ENCODE assay signal across 9 mouse cellular contexts in genomic region chr1:184827175-184827701, GRCm38 (mm10). TPM values are rescaled to one million over a fixed set of nuclear protein-coding genes. Genes with fewer than 3 reads are reported as not detected.
DNase-seq lines count a peak whose midpoint lies in the region; ATAC-seq lines count a peak whose summit lies in the region.
"Had no signal": no experiment of that assay in that cellular context is flagged by ENCODE, and none has a peak within 500 bp of the region (broad histone marks: within the 10 kb centered on the region; RNA-seq: fewer than 3 reads in every experiment).

No protein-coding gene starts in this region.

- H3K27me3 ChIP-seq in heart, embryonic 12.5 days (replicated peaks): no peaks in the 10 kb centered on the region
- H3K27me3 ChIP-seq in forebrain, embryonic 13.5 days: no peaks in the 10 kb centered on the region
- no peaks in the 10 kb centered on the region for H3K27me3 ChIP-seq in kidney, embryonic 14.5 days (ENCODE audit: control insufficient read depth, insufficient read depth, low read length)
- no peaks in the 10 kb centered on the region for H3K27me3 ChIP-seq in midbrain, embryonic 16.5 days (ENCODE audit: control insufficient read depth, insufficient read depth, low read depth, low read length)

- H3K4me3 ChIP-seq in heart, embryonic 12.5 days: peak overlapping the region; percentile 34
- H3K4me3 ChIP-seq in forebrain, embryonic 13.5 days: peak overlapping the region; percentile 9; the same call in 1 of the 2 replicates
- no peak overlapping the region for H3K4me3 ChIP-seq in kidney, embryonic 14.5 days (ENCODE audit: low read length)
- H3K4me3 ChIP-seq in midbrain, embryonic 16.5 days (ENCODE audit: low read depth, low read length): peak overlapping the region; percentile 22

- no peak for ATAC-seq in heart, embryonic 12.5 days (ENCODE audit: insufficient number of reproducible peaks, low FRiP score)
- no peak for ATAC-seq in forebrain, embryonic 13.5 days
- ATAC-seq in kidney, embryonic 14.5 days (ENCODE audit: low FRiP score, low TSS enrichment): no peak
- ATAC-seq in midbrain, embryonic 16.5 days: no peak

- 29% methylated on average over 23 of the region's 23 CpGs for WGBS in heart, embryonic 12.5 days
- 29% methylated on average over 23 of the region's 23 CpGs for WGBS in forebrain, embryonic 13.5 days
- 29% methylated on average over 23 of the region's 23 CpGs for WGBS in kidney, embryonic 14.5 days
- WGBS in midbrain, embryonic 16.5 days: 23% methylated on average over 23 of the region's 23 CpGs

- peaks cover 30% of the 10 kb centered on the region for H3K36me3 ChIP-seq in heart, embryonic 12.5 days
- H3K36me3 ChIP-seq in forebrain, embryonic 13.5 days (ENCODE audit: poor library complexity, severe bottlenecking): peaks cover 26% of the 10 kb centered on the region
- peaks cover 14% of the 10 kb centered on the region; the same call in 1 of the 2 replicates for H3K36me3 ChIP-seq in kidney, embryonic 14.5 days (ENCODE audit: control insufficient read depth, insufficient read depth, low read length)
- peaks cover 9% of the 10 kb centered on the region for H3K36me3 ChIP-seq in midbrain, embryonic 16.5 days (ENCODE audit: control insufficient read depth, insufficient read depth, low read length)

- H3K9ac ChIP-seq in heart, embryonic 12.5 days: peak overlapping the region; percentile 45; the same call in 1 of the 2 replicates
- H3K9ac ChIP-seq in forebrain, embryonic 13.5 days: no peak overlapping the region
- H3K9ac ChIP-seq in kidney, embryonic 14.5 days (ENCODE audit: low read depth, low read length): 0 out of 2 replicates have a peak overlapping the region, but pooled peaks have one; percentile 23
- H3K9ac ChIP-seq in midbrain, embryonic 16.5 days (ENCODE audit: low read depth, low read length): peak overlapping the region; percentile 47; the same call in 1 of the 2 replicates

- DNase-seq in heart, adult 8-10 months (ENCODE audit: low spot score): no peak
- no peak for DNase-seq in thymus, postnatal 4 days
- DNase-seq in frontal cortex, postnatal 25 days (ENCODE audit: low spot score in 2 of 2): no peak
- DNase-seq in layer of hippocampus, adult 9-11 months: no peak

- H3K27ac ChIP-seq in heart, embryonic 12.5 days (ENCODE audit: poor library complexity, severe bottlenecking): no peak overlapping the region
- H3K27ac ChIP-seq in forebrain, embryonic 13.5 days: no peak overlapping the region
- H3K27ac ChIP-seq in kidney, embryonic 14.5 days (ENCODE audit: low read depth, low read length): no peak overlapping the region
- no peak overlapping the region for H3K27ac ChIP-seq in midbrain, embryonic 16.5 days (ENCODE audit: low read length)

- H3K4me1 ChIP-seq in heart, embryonic 12.5 days (replicated peaks): peaks cover 10% of the 10 kb centered on the region
- peaks cover 14% of the 10 kb centered on the region for H3K4me1 ChIP-seq in forebrain, embryonic 13.5 days
- H3K4me1 ChIP-seq in kidney, embryonic 14.5 days (ENCODE audit: control insufficient read depth, insufficient read depth, low read length): peaks cover 5% of the 10 kb centered on the region; the same call in 1 of the 2 replicates
- peaks cover 13% of the 10 kb centered on the region for H3K4me1 ChIP-seq in midbrain, embryonic 16.5 days (ENCODE audit: control insufficient read depth, insufficient read depth, low read length)

- no peaks in the 10 kb centered on the region for H3K9me3 ChIP-seq in heart, embryonic 12.5 days (replicated peaks)
- H3K9me3 ChIP-seq in forebrain, embryonic 13.5 days (replicated peaks): no peaks in the 10 kb centered on the region
- H3K9me3 ChIP-seq in kidney, embryonic 14.5 days (ENCODE audit: control insufficient read depth, low read length): no peaks in the 10 kb centered on the region
- H3K9me3 ChIP-seq in midbrain, embryonic 16.5 days (replicated peaks; ENCODE audit: control insufficient read depth, low read length, poor library complexity, severe bottlenecking): no peaks in the 10 kb centered on the region

- H3K4me2 ChIP-seq in heart, embryonic 12.5 days: peak overlapping the region; percentile 67
- H3K4me2 ChIP-seq in forebrain, embryonic 13.5 days: peak overlapping the region; percentile 40
- H3K4me2 ChIP-seq in kidney, embryonic 14.5 days (replicated peaks; ENCODE audit: low read depth, low read length): peak overlapping the region; percentile 28; the same call in 1 of the 2 replicates
- peak overlapping the region; percentile 50 for H3K4me2 ChIP-seq in midbrain, embryonic 16.5 days (ENCODE audit: low read length)

RNA-seq across cellular contexts. Expression of gene Marc1, which starts 16.1 kb away (rescaled TPM):
- polyA plus RNA-seq in heart, embryonic 12.5 days (2016; fragmentation: Nextera tagmentation; extraction: Ambion mirVana): 0.14 and 0.24 TPM in 2 replicates
- not detected for total RNA-seq in heart, adult 8-10 months (2022)
- 0.22 TPM in 1 of 2 replicates, not detected in the other for polyA plus RNA-seq in forebrain, embryonic 13.5 days (2015; fragmentation: Nextera tagmentation; extraction: Ambion mirVana)
- 0.28 and 0.41 TPM in 2 replicates for polyA plus RNA-seq in kidney, embryonic 14.5 days (2014; fragmentation: Nextera tagmentation; extraction: Ambion mirVana)
- polyA plus RNA-seq in midbrain, embryonic 16.5 days (2015; fragmentation: Nextera tagmentation; extraction: Ambion mirVana): 0.15 TPM in 2 replicates
- total RNA-seq: hematopoietic stem cell, adult 5-6 weeks had no signal

RNA-seq across cellular contexts. Expression of gene Marc2, which starts 19.0 kb away (rescaled TPM):
- 92.5 and 95.8 TPM in 2 replicates for polyA plus RNA-seq in heart, embryonic 12.5 days (2016; fragmentation: Nextera tagmentation; extraction: Ambion mirVana)
- total RNA-seq in heart, adult 8-10 months (2022): 100 to 1,000 TPM; 113 to 146 (median 132) TPM
- 100 and 103 TPM in 2 replicates for polyA plus RNA-seq in forebrain, embryonic 13.5 days (2015; fragmentation: Nextera tagmentation; extraction: Ambion mirVana)
- 177 and 178 TPM in 2 replicates for polyA plus RNA-seq in kidney, embryonic 14.5 days (2014; fragmentation: Nextera tagmentation; extraction: Ambion mirVana)
- polyA plus RNA-seq in midbrain, embryonic 16.5 days (2015; fragmentation: Nextera tagmentation; extraction: Ambion mirVana): 97.6 and 97.7 TPM in 2 replicates

RNA-seq across cellular contexts. Expression of gene C130074G19Rik, which starts 55.8 kb away (rescaled TPM):
- 0.51 and 0.60 TPM in 2 replicates for polyA plus RNA-seq in heart, embryonic 12.5 days (2016; fragmentation: Nextera tagmentation; extraction: Ambion mirVana)
- total RNA-seq in heart, adult 8-10 months (2022): 10 to 100 TPM; 15.4 to 19.9 (median 18.0) TPM
- 0.89 and 1.0 TPM in 2 replicates for polyA plus RNA-seq in forebrain, embryonic 13.5 days (2015; fragmentation: Nextera tagmentation; extraction: Ambion mirVana)
- polyA plus RNA-seq in kidney, embryonic 14.5 days (2014; fragmentation: Nextera tagmentation; extraction: Ambion mirVana): 2.2 and 2.3 TPM in 2 replicates
- 0.83 and 0.87 TPM in 2 replicates for polyA plus RNA-seq in midbrain, embryonic 16.5 days (2015; fragmentation: Nextera tagmentation; extraction: Ambion mirVana)
